Mouse (Mus musculus): ENCODE measurements around the gene Arhgap21. TPM values are rescaled to one million over a fixed set of nuclear protein-coding genes. Genes with fewer than 3 reads are reported as not detected.

Gene Arhgap21
- polyA plus RNA-seq, 1 experiment = 12.6 TPM

DNA sequence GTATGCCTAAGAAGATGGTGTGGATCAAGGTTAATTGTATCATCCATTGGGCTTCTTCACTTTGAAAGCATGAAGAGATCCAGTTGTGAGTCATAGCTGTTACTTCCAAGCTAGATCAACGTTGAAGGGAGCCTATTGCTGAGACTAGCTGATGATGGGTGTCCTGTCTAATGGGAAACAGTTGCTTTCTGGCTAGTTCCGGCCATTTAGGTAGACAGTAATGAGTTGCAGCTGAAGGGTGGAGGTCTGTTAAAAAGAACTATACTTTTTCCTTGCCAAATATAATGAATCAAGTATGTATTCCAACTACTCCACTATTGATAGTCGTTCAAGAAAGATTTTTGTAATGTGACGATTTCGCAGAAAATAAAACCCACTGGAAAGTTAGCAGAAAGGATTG, 32.5 kb upstream of the Arhgap21 start:
- no peaks in the 10 kb centered on the region for H3K27me3 ChIP-seq (ENCODE audit: control insufficient read depth, insufficient read depth, low read length)
- 78% methylated on average over 5 of the region's 5 CpGs for WGBS
- H3K27ac ChIP-seq (ENCODE audit: insufficient read depth, low read depth, low read length) = no peak overlapping the region
- H3K36me3 ChIP-seq (ENCODE audit: control insufficient read depth, insufficient read depth, low read length) = no peaks in the 10 kb centered on the region
- TF ChIP-seq CTCF (IDR thresholded peaks at IDR 0.05; ENCODE audit: extremely low read depth, insufficient read length, insufficient replicate concordance, low read depth, low read length) (no peak), POLR2A (IDR thresholded peaks at IDR 0.05; ENCODE audit: low read depth, low read length) (no peak)
- H3K4me3 ChIP-seq (ENCODE audit: low read depth, low read length) = no peak overlapping the region
- H3K4me1 ChIP-seq (ENCODE audit: control insufficient read depth, insufficient read depth, insufficient read length, low read length) = no peaks in the 10 kb centered on the region

DNA sequence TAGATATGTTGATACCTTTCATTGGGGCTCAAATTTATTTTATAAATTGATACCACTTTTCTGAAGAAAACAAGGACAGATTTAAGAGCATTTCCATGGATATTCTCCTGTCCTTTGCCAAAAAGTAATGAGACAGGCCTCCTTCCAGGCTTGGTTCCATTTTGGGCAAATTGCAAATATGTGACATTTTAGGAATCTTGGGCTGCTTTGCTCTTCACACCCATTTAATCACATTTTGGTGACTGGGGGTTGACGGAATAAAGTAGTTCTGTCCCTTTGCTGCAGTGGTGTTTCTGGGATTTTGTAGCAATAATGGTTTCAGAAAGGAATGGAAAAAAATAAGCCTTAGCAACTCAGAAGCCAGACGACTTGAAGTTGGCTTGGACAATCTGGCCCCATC, 26.9 kb upstream of the Arhgap21 start:
- no peaks in the 10 kb centered on the region for H3K27me3 ChIP-seq (ENCODE audit: control insufficient read depth, insufficient read depth, low read length)
- no peak overlapping the region for H3K27ac ChIP-seq (ENCODE audit: insufficient read depth, low read depth, low read length)
- H3K4me3 ChIP-seq (ENCODE audit: low read depth, low read length) = no peak overlapping the region
- no peaks in the 10 kb centered on the region for H3K36me3 ChIP-seq (ENCODE audit: control insufficient read depth, insufficient read depth, low read length)
- 92% methylated on average over 2 of the region's 2 CpGs for WGBS
- TF ChIP-seq POLR2A (IDR thresholded peaks at IDR 0.05; ENCODE audit: low read depth, low read length) (no peak), CTCF (IDR thresholded peaks at IDR 0.05; ENCODE audit: extremely low read depth, insufficient read length, insufficient replicate concordance, low read depth, low read length) (no peak)
- H3K4me1 ChIP-seq (ENCODE audit: control insufficient read depth, insufficient read depth, insufficient read length, low read length) = no peaks in the 10 kb centered on the region

DNA sequence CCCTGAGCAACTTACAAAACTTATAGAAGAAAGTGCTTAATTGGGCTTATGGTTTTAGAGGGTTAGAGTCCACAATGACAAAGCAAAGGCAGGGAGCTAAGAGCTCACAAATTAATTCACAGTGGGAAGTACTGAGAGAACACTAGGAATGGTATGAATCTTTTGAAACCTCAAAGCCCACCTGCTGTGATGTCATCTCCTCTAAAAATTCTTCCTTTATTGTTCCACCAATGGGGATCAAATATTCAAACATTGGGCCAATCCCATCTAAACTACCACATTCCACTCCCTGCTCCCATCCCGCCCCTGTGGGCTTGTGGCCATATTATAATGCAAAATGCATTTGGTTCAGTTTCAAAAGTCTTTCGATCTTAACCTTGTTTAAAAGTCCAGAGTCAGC, 22.8 kb upstream of the Arhgap21 start:
- WGBS = 81% methylated on average over 2 of the region's 2 CpGs
- Histone ChIP-seq H3K4me1 (ENCODE audit: control insufficient read depth, insufficient read depth, insufficient read length, low read length) (peaks cover 4% of the 10 kb centered on the region; the same call in 1 of the 2 replicates), H3K36me3 (ENCODE audit: control insufficient read depth, insufficient read depth, low read length) (no peaks in the 10 kb centered on the region), H3K27ac (ENCODE audit: insufficient read depth, low read depth, low read length) (no peak overlapping the region), H3K4me3 (ENCODE audit: low read depth, low read length) (no peak overlapping the region), H3K27me3 (ENCODE audit: control insufficient read depth, insufficient read depth, low read length) (no peaks in the 10 kb centered on the region)
- TF ChIP-seq POLR2A (IDR thresholded peaks at IDR 0.05; ENCODE audit: low read depth, low read length) (no peak), CTCF (IDR thresholded peaks at IDR 0.05; ENCODE audit: extremely low read depth, insufficient read length, insufficient replicate concordance, low read depth, low read length) (no peak)

DNA sequence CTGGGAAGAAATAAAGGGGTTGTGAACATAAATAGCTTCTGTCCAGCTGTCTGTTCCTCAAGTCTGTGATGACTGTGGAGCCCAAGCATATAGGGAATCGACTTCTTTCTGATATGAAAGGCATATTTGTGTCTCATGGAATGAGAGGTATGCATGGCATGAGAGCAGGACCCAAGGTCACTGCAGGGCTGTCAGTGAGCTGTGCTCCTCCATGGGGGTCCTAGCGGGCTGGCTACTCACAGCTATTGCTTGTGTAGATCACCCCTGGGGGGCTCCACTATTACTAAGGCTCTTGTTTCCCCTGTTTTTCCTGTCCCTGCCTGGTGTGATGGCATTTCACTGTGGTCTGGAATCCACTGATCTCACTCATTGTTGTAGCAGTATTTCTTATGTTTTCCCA, 22.2 kb upstream of the Arhgap21 start:
- WGBS = 55% methylated on average over 2 of the region's 2 CpGs
- TF ChIP-seq CTCF (IDR thresholded peaks at IDR 0.05; ENCODE audit: extremely low read depth, insufficient read length, insufficient replicate concordance, low read depth, low read length) (no peak), POLR2A (IDR thresholded peaks at IDR 0.05; ENCODE audit: low read depth, low read length) (no peak)
- no peaks in the 10 kb centered on the region for H3K27me3 ChIP-seq (ENCODE audit: control insufficient read depth, insufficient read depth, low read length)
- no peak overlapping the region for H3K4me3 ChIP-seq (ENCODE audit: low read depth, low read length)
- no peak overlapping the region for H3K27ac ChIP-seq (ENCODE audit: insufficient read depth, low read depth, low read length)
- H3K36me3 ChIP-seq (ENCODE audit: control insufficient read depth, insufficient read depth, low read length) = no peaks in the 10 kb centered on the region
- peaks cover 4% of the 10 kb centered on the region; the same call in 1 of the 2 replicates for H3K4me1 ChIP-seq (ENCODE audit: control insufficient read depth, insufficient read depth, insufficient read length, low read length)

DNA sequence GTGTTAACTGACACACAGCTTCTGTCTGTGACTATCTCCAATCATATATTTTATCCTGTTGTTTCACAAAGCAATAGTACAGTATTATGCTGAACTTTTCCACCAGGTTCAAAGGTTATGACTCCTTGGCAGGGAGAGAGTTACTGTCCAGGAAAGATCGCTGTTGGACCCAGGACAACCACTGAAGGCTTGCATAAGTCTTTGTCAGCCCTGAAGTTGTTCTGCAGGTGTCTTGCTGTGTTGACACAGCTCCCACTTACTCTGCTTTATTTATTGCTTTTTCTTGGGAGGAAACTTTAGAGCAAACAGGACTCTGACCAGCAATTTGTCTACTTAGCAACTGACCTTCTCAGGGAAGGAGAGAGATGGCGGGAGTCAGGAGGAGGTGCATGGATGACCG, 21.4 kb upstream of the Arhgap21 start:
- Histone ChIP-seq H3K4me3 (ENCODE audit: low read depth, low read length) (no peak overlapping the region), H3K27ac (ENCODE audit: insufficient read depth, low read depth, low read length) (no peak overlapping the region), H3K4me1 (ENCODE audit: control insufficient read depth, insufficient read depth, insufficient read length, low read length) (peaks cover 4% of the 10 kb centered on the region; the same call in 1 of the 2 replicates), H3K27me3 (ENCODE audit: control insufficient read depth, insufficient read depth, low read length) (no peaks in the 10 kb centered on the region), H3K36me3 (ENCODE audit: control insufficient read depth, insufficient read depth, low read length) (no peaks in the 10 kb centered on the region)
- TF ChIP-seq CTCF (IDR thresholded peaks at IDR 0.05; ENCODE audit: extremely low read depth, insufficient read length, insufficient replicate concordance, low read depth, low read length) = no peak
- TF ChIP-seq POLR2A (IDR thresholded peaks at IDR 0.05; ENCODE audit: low read depth, low read length) = no peak
- WGBS = 33% methylated on average over 3 of the region's 3 CpGs

DNA sequence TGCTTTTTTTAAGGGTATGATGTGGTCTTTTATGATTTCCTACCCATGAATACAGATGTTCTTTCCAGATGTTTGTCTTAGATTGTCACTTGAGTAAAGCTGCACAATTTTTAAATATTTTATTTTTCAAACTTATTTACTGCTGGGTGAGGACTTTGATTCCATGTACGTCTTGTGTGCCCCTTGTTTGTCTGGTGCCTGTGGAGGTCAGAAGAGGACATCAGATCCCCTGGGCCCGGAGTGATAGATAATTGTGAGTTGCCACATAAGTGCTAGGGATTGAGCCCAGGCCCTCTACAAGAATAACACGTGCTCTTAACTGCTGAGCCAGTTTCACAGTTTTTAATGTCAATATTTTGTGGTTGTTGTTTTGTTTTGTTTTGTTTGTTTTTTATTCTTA, 19.1 kb upstream of the Arhgap21 start:
- Histone ChIP-seq H3K27me3 (ENCODE audit: control insufficient read depth, insufficient read depth, low read length) (no peaks in the 10 kb centered on the region), H3K27ac (ENCODE audit: insufficient read depth, low read depth, low read length) (no peak overlapping the region), H3K4me1 (ENCODE audit: control insufficient read depth, insufficient read depth, insufficient read length, low read length) (peaks cover 4% of the 10 kb centered on the region; the same call in 1 of the 2 replicates), H3K4me3 (ENCODE audit: low read depth, low read length) (no peak overlapping the region), H3K36me3 (ENCODE audit: control insufficient read depth, insufficient read depth, low read length) (no peaks in the 10 kb centered on the region)
- no peak for TF ChIP-seq POLR2A (IDR thresholded peaks at IDR 0.05; ENCODE audit: low read depth, low read length)
- no peak for TF ChIP-seq CTCF (IDR thresholded peaks at IDR 0.05; ENCODE audit: extremely low read depth, insufficient read length, insufficient replicate concordance, low read depth, low read length)
- WGBS = 78% methylated on average over 3 of the region's 3 CpGs

DNA sequence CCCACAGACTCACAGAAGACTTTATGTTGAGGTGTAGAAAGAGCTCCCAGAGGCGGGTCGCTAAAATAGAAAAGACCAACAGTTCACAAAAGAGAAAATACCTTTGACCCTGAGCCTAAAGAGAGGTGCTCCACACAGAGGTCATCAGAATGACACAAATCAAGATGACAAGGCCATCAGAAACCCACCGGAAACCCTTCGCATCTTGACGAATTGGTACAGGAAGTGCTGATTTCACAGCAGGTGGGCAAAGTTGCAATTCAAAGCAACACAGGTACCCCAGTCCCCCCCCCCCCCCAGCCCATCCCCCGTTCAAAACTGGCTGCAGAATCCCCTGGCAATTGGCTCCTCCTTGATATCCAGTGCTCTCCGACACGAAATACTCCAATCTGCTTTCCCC, 10.0 kb upstream of the Arhgap21 start:
- 76% methylated on average over 8 of the region's 8 CpGs for WGBS
- TF ChIP-seq CTCF (IDR thresholded peaks at IDR 0.05; ENCODE audit: extremely low read depth, insufficient read length, insufficient replicate concordance, low read depth, low read length) (no peak), POLR2A (IDR thresholded peaks at IDR 0.05; ENCODE audit: low read depth, low read length) (no peak)
- no peaks in the 10 kb centered on the region for H3K27me3 ChIP-seq (ENCODE audit: control insufficient read depth, insufficient read depth, low read length)
- H3K27ac ChIP-seq (ENCODE audit: insufficient read depth, low read depth, low read length) = no peak overlapping the region
- H3K36me3 ChIP-seq (ENCODE audit: control insufficient read depth, insufficient read depth, low read length) = no peaks in the 10 kb centered on the region
- no peaks in the 10 kb centered on the region for H3K4me1 ChIP-seq (ENCODE audit: control insufficient read depth, insufficient read depth, insufficient read length, low read length)
- H3K4me3 ChIP-seq (ENCODE audit: low read depth, low read length) = no peak overlapping the region

DNA sequence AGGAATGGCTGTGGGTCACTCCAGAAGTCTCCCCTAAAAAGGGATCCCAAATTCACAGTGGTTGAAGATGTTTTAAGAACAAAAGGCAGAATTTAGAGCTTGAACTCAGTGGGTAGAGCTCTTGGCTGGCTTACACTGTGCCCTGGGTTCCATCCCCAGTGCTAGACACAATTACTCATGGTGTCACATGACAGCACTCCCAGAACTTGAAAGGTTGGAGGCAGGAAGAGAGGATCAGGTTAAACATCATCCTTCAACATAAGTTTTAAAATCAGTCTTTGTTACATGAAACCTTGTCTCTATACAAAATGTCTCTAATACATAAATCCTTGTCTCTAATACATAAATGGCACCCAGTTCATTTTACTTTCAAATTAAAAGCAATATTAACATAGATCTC, 8.4 kb upstream of the Arhgap21 start:
- Histone ChIP-seq H3K27me3 (ENCODE audit: control insufficient read depth, insufficient read depth, low read length) (no peaks in the 10 kb centered on the region), H3K36me3 (ENCODE audit: control insufficient read depth, insufficient read depth, low read length) (no peaks in the 10 kb centered on the region), H3K4me3 (ENCODE audit: low read depth, low read length) (no peak overlapping the region), H3K27ac (ENCODE audit: insufficient read depth, low read depth, low read length) (no peak overlapping the region), H3K4me1 (ENCODE audit: control insufficient read depth, insufficient read depth, insufficient read length, low read length) (no peaks in the 10 kb centered on the region)
- no peak for TF ChIP-seq CTCF (IDR thresholded peaks at IDR 0.05; ENCODE audit: extremely low read depth, insufficient read length, insufficient replicate concordance, low read depth, low read length)
- no peak for TF ChIP-seq POLR2A (IDR thresholded peaks at IDR 0.05; ENCODE audit: low read depth, low read length)
